Mouse (Mus musculus): Measurements from ENCODE around the gene Nrxn1. TPM values are rescaled to one million over a fixed set of nuclear protein-coding genes. Genes with fewer than 3 reads are reported as not detected.

The Nrxn1 gene
- total RNA-seq (2021) = 10.4 and 14.0 TPM in 2 replicates
- long read RNA-seq, experiment 1, partial matches to known transcripts = 0 of 2 reads
- long read RNA-seq, experiment 1, other reads (novel, unspliced or antisense) = 2 of 2 reads
- long read RNA-seq, experiment 2 = 0 reads

DNA sequence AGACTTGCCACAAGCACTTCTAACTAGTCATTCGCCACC lies at the start of gene Nrxn1:
Gene Nrxn1 (minus strand): TSS at position 30 of the 39 bp plus-strand sequence.
- DNase-seq = no peak

DNA sequence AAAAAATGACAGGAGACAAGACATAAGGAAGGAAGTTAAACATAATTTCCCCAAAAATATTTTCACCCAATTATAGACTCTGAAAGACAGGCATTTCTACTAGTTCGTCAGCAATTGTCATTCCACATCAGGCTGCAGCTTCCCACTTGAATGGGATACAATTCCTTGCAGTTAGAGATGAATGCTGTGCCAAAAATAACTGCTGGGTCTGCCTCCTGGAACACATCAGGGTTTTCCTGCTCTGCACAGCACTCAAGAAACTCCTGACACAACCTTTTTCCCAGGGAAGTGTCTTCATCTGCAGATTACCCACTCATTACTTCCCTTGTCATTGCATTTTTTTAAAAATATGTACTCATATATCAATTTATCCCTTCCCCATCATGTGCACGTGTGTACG lies 44.0 kb upstream of the Nrxn1 start:
- no peak for DNase-seq

DNA sequence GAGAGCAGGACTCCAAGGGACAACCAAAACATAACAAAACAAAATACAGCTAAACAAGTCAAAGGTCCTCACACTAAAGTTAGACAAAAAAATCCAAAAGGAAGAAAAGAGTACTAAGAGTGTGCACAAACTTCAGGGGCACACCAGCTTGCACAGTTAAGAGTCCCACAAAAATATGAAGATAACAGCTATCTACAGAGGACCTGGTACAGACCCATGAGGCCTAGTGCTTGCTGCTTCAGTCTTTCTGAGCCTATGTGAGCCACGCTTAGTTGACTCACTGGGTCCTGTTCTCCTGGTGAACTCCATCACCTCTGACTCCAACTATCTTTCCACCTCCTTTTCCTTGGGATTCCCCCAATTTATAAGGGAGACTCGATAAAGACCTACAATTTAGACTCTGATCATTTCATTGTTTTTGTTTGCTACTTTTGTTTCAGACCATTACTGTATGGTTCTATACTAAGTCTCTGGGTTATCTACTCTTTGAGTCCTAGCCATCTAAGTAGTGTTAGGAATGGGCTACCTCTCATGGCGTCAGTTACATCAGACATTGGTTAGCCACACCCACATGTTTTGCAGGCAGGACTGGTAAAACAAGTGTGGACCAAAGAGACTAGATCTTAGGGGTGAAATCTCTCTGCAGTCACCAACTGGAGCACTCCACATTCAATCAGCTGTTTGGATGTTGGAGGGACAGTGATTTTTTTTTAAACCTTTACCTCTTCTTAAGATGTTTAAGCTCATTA lies 20.2 kb upstream of the Nrxn1 start:
- DNase-seq = no peak

DNA sequence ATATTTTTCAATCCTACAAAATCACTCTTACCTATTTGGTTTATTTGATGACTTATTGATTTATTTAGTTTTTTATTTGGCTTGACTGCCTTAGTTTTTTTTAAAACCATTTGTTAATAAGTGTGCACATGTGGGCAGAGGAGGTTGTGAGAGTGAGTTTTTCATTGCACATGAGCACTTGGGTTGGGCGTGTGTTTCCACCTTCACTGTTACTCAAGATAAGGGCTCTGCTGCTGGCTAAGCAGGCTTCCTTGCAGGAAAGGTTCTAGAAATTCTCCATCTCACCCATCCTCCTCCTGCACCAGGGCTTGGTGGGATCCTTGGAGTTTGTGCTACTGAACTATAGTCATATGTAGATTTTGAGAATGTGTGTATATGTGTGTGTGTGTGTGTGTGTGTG lies 19.2 kb upstream of the Nrxn1 start:
- no peak for DNase-seq

DNA sequence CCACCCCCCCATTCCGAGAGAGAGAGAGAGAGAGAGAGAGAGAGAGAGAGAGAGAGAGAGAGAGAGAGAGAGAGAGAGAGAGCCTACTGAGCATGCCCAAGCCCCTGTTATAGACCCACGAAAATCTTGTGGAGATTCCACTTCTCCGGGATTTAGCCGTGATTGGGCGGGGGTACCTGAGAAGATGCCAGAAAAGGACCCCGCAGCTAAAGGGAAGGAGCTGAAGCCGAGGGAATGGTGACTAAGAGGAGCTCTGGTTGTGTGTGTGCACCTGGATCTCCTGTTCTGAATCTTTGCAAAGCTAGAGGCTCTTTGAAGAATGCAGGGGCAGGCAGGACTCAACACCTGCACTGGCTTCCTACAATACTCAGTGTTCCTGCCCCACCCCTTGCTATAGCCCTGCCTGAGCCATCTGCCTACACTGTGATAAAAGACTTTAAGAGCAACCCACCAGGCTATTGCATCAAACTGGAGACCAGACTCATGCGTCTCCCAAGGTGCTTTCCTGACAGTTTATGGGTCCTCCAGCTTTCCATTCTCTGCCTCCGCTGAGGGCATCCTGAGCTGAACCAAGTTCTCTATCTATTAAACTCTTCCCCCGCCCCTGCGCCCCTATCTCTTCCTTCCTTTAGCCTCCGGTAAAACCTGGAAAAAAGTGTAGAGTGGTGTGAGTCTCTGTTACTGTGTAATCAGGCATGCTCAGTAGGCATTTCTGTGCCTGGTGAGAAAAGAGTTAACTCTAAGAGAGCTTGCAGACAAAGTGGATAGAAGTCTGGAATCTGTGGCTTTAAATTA lies 407 bp upstream of the Nrxn1 start:
- no peak for DNase-seq

DNA sequence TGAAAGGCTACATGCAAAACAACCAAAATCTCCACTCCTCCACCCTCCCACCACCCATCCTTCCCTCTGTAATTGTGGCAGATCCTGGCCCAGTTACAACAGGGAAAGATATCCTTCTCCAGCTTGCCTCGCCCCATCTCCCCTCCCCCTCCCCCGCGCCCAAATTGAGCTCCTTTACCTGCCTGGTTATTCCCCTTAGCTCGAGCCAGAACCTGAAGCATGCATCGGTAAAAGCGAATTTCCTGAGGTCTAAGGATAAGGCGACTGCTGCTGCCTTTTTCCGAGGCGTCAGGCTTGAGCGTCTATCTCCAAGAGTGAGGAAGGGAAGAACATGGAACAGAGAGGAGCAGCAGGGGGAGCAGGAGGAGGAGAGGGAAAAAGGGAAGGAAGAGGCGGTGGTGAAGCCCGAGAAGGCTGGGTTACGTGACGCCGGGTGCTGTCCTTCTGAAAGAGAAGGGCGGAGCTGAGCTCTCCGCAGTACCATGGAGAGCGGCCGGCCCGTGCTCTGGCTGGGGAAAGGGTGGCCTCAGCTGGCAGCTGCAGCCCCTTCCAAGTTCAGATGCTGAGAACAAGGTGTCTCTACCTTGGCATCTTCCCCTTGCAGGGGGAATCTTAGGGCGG lies 340 bp downstream of the Nrxn1 start:
- peak; percentile 78 for DNase-seq

DNA sequence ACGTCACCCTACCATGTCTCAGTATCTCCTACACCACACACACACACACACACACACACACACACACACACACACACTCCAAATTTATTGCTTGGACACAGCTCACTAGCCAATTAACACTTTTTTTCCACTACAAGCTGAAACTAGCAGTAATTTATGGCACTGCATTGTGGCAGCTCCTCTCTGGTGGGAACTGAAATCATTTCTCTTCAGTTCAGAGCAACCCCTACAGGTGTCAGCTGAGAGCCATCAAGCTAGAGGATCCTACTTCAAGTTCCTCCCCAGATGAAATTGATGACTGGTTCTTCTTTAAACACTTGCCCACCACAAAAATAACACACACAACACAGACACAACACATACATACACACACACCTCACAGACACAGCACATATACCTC lies 2.2 kb downstream of the Nrxn1 start:
- DNase-seq = no peak

DNA sequence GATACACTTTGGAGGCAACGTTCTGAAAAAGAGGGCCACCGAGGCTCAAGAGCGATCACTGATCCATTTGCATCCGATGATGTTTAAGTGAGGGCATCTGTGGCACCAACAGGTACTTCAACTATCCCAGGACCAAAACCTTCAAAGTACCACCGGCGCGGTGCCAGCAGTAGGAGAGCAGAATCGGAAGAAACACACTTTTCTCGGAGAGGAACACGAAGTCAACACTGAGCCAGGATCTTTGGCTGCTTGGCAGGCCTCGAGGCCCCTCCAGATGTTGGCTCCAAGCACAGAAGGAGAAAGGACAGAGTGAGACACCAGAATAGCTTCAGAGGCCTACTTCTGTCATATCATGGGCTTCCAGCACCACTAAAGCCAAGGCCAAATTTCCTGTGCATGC lies 3.9 kb downstream of the Nrxn1 start:
- no peak for DNase-seq

DNA sequence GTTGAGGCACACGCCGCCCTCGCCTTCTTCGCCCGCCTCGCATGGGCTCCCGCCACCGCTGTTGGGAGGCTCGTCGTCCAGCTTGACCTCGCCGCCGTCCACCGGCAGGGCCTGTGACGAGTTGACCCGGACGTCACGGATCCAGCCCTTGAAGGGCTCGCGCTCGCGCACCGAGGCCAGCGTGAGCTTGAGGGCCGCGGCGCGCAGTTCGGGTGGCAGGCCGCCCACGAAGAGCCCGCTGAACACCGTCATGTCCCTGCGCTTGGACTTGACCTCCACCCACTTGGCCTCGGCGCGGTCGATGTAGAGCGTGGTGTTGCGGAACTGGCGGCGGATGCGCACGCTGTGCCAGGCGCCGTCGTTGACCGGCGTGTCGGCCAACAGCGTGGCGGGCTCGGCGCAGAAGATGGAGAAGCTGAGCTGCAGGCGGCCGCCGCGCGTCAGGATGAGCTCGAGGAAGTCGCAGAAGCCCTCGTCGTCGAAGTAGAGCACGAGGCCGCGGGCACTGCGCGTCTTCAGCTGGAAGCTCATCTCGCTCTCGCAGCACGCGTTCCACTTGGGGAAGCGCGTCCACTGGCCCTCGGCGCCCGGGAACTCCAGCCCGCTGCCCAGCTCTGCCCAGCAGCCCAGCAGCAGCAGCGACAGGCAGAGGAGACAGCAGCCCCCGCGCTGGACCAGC lies 4.7 kb downstream of the Nrxn1 start:
- DNase-seq = no peak

DNA sequence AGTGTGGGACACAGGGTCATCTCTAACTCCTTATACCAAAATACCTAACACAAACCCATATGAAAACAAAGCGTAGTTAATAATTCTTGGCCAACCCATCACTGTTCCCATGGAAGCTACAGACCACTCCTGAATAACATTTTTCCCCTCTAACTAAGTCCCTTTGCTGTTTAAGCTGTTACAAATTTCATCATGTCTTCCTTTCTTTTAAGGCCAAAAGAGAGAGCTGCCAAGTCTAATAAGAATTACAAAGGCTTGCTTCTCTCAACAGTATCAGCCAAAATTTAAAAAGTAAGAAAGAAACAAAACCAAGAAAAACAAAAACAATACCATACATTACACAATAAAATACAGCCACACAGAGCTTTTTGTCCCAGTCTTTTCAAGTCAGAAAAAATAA lies 6.5 kb downstream of the Nrxn1 start:
- no peak for DNase-seq

DNA sequence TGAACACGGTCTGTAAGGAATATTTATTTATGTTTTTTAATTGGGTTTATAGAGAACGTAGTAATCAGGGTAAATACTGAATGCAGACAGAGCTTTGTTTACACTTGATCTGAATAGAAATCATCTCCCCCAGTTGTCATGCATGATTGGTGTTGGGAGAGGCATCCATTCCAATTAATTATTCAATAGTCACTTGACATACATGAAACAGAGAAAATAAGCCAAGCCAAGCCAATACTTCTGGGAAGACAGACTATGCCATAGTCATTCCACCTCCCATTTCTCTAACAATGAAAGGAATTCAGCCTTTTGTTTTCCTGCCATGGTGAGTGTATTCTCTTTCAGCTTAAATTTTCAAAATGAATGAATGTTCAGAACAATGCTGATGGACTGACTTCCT lies 7.5 kb downstream of the Nrxn1 start:
- DNase-seq = no peak

DNA sequence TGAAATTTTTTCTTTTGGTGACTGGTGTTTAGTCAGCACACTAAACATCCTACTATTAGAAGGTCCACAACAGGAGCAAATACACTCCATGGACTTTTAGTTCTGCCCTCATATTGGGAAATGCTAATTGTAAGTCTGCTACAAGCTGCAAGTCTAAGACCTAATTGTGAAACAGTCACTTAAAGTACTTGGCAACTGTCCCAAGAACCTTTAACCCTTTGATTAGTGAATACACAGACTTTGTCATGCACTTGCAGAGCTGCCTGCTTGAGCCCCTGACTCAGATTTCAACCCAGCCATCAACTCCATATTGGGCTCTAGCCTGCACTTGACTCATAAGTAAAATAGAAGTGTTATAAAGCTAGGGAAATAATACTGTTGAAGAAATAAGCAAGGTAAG lies 13.8 kb downstream of the Nrxn1 start:
- no peak for DNase-seq

DNA sequence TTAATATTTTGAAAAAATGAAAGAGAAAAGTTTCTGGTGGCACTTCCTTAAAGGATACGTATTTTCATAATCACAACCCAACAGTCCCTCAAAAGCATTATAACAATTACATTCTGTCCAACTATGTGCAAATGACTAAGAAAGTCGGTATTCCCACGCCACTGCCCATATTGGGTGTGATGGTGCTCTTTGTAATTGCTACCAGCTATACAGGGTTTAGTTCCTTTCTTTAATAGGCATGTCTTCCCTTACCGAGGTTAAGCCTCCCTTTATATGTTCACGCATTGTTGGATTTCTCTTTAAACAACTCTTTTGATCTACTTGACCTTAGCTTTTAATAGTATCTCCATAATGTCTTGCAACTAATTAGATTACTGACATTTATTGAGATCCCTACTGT lies 18.1 kb downstream of the Nrxn1 start:
- DNase-seq = no peak

DNA sequence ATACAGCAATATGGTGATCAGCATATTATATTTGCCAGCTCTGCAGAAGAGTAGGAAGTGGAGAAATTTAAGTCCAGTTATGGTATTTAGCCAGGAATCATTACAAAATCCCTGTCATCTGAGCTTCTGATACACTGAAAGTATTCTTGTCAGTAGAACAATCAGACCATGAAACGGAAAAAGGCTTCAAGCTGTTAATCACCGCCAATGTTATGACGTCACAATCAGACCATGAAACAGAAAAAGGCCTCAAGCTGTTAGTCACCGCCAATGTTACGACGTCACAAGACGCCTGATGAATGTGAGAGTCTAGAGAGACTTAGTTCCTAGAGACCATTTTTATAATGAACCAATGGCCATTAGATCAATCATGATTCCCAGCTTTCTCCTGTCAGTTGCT lies 59.4 kb downstream of the Nrxn1 start:
- DNase-seq = no peak

DNA sequence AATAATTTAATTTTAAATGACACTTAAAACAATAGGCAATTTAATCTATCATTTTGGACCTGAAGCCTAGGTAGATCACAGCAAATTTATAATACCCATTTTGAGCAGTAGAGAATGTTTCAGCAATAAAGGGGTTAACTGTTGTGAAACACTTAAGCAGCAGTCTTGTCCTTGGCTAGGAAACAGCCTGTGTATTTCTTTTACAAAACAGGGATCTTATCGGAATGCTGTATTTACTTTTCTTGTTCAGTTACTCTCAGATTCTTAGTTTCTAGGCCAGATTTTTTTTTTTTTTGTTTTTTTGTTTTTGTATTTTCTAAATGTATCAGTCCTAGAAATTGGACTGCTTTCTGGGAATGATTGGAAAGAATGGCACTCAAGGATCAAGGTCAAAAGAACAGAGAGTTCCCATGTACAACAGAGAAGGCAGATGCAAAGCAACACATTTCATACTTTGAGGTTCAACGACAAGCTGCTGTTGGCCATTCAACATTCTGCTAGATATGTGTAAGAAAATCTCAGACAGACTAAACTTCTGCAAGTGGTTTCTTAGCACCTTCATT lies 67.7 kb downstream of the Nrxn1 start:
- DNase-seq = no peak

DNA sequence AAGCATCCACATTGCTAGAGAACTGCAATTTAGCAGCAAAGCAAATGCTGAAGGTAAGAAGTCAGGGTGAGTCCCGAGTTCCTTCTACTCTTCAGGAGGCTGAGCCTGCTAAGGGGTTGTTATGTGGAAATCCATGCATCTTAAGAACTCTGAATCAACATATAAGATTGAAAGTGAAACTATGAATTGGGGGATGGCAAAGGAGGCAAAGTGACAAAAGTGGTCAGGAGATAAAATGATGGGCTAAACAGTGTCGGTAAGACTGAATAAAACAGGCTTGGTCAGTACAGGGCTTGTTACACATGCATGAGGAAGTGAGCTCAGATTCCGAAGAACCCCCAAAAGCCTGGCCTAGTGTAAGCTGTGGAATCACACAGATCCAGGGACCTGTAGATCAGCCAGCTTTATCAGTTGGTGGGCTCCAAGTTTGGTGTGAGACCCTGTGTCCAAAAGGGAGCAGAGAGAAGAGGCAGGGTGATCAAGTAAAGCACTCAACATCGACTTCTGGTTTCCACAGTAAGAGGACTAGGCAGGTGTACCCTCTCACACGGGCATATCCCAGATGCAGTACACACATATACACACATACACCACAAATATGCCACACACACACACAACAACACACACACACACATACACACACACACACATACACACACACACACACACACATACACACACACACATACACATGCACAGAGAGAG lies 85.3 kb downstream of the Nrxn1 start:
- no peak for DNase-seq

DNA sequence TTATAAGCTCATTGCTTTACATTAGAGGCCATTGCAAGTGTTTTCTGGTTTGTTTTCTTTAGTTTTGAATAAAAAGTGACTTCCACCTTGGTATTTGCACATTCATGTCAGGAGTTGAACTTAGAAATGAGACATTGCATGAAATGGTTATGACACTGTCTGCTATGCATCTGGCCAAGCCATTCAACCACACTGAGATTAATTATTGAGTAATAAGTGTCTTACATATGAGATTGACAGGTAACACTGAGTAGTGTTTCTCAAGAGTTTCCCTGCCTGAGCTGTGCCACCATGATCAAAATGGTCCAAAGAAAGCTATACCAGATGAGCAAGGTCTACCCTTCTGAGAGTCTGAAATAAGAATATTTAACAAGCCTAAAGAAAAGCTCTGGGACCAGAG lies 92.5 kb downstream of the Nrxn1 start:
- no peak for DNase-seq

DNA sequence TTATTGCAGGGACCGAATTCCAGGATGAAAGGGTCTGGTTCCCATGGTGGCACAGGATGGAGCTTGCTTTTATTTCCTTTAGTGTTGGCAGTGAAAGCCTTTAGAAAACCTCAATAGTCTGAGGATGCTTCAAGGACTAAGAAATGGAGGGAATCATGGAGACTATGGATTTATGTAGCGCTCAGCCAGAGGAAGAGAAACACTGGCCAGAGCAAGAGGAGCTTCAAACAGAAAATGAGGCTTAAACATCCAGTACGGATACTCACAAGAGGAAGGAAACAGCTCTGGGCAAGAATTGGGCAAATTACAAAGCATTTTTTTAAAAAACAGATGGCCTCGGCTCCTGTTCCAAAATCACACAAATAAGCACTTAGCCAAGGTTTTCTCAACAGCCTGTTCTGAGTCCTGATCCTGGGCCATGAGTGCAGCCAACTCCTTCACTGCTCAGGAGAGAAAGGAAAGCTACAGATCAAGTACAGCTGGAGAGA lies 93.2 kb downstream of the Nrxn1 start:
- no peak for DNase-seq

DNA sequence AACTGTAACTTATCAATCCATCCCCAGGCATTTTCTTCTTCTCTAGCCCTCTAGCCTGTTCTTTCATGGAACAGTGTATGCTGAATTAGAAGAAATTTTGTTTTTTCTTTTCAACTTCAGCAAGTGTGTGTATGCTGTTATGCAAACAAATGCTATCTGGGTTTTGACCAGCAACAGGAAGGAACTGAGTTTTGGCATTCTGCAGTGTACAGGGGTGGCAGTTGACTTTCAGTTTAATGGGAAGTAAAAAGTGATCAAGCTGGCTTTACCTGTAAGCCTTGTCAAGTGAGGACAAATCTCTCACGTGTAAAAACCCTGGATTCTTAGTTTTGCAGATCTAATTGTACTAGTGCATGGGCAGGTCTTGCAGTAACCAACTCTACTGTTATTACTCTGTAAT lies 95.2 kb downstream of the Nrxn1 start:
- no peak for DNase-seq

DNA sequence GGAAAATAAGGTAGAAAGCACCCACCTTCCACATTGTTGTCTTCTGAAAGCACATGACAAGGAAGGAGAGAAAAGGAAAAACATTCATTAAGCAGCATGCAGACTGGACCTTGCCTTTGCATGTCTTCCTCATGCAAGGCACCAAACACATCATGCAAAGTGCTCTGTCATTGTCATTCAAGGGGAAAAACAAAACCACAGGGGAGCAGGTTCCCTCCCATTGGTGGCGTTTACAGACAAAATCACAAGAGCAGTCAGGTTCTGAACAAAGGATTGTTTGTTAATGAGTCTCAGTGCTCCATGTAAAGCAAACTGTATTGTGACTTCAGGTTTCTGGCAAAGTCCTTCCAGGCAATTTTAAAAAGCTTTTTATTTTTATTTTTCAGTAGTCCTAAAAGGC lies 97.4 kb downstream of the Nrxn1 start:
- DNase-seq = no peak

DNA sequence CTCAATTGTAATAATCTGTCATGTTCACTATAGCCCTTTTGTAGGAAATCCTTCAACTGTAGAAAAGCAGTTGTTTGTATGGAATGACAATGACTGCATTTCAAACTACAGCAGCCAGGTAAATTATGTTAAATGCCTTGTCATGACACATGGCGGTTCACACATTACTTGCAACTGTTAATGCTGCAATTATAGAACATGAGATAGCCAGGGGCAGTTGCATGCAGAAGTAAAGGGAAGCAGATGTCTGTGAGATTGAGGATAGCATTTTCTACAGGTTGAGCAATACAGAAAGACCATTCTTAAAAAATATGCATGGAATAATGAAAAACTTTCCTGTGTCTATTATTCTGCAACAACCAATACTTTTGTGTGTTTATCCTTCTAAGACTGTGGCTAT lies 98.6 kb downstream of the Nrxn1 start:
- no peak for DNase-seq

DNA sequence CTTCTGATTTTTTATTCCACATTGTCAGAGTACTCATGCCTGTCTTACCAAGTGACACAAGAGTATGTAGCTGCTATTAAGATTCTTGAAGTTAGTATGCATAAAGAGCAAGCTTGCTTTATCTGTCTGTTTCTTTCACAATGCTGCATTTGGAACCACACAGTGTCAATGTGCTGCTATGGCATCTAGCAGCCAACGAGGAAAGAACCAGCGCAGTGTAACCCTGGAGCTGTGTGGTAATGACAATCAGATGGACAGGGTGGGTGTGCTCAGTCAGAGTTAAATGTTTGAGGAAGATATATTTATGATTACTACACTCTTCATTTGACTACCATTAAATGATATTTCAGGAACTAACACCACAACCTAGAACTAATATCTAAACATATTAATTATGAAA lies 102.1 kb downstream of the Nrxn1 start:
- no peak for DNase-seq
